Mouse (Mus musculus) myocyte (in vitro differentiated cells): ENCODE data around the gene Ascc1. TPM values are rescaled to one million over a fixed set of nuclear protein-coding genes. Genes with fewer than 3 reads are reported as not detected.

Source experiments
- H3K27me3 ChIP-seq: one replicate; pipeline ENCODE4 v1.6.1; 2011; ENCODE audit not compliant: control insufficient read depth, insufficient read depth, insufficient read length
- H3K36me3 ChIP-seq: one replicate; pipeline ENCODE4 v1.6.1; 2011; ENCODE audit not compliant: control insufficient read depth, insufficient read depth
- H3K4me2 ChIP-seq: one replicate; pipeline ENCODE4 v1.6.1; 2011; ENCODE audit warnings: low read depth, control low read depth
- H3K4me3 ChIP-seq: one replicate; pipeline ENCODE4 v1.5.1; 2011; ENCODE audit warnings: mild to moderate bottlenecking, control low read depth, moderate library complexity
- H3K79me2 ChIP-seq: one replicate; pipeline ENCODE4 v1.6.1; 2011; ENCODE audit not compliant: control insufficient read depth, insufficient read depth
- H3ac ChIP-seq: one replicate; pipeline ENCODE4 v1.6.1; 2011; ENCODE audit not compliant: control insufficient read depth, insufficient read length
- CEBPB ChIP-seq: IDR thresholded peaks from 2 replicates; pipeline ENCODE4 v1.6.1; 2011; ENCODE audit warnings: mild to moderate bottlenecking, moderate library complexity; ENCODE audit not compliant: poor library complexity, insufficient read depth, severe bottlenecking
- E2F4 ChIP-seq: IDR thresholded peaks from one replicate; pipeline ENCODE4 v1.6.1; 2011; ENCODE audit warnings: mild to moderate bottlenecking, control low read depth, moderate library complexity; ENCODE audit not compliant: insufficient read depth
- MAX ChIP-seq: IDR thresholded peaks from one replicate; pipeline ENCODE4 v1.6.1; 2011; ENCODE audit warnings: low read depth, mild to moderate bottlenecking, control low read depth
- MYOD1 ChIP-seq, 3 experiments: IDR thresholded peaks; one replicate each; pipeline ENCODE4 v1.6.1; 2011; ENCODE audit warnings: control low read depth in 2 of 3, low read depth in 2 of 3, mild to moderate bottlenecking in 2 of 3, moderate library complexity in 1 of 3; ENCODE audit not compliant: insufficient read length in 2 of 3, control insufficient read depth in 1 of 3
- MYOG ChIP-seq, 3 experiments: IDR thresholded peaks; one replicate each; pipeline ENCODE4 v1.6.1; 2011; ENCODE audit warnings: control low read depth in 2 of 3, low read depth in 2 of 3, mild to moderate bottlenecking in 2 of 3; ENCODE audit not compliant: insufficient read length in 2 of 3, control insufficient read depth in 1 of 3, insufficient read depth in 1 of 3
- POLR2A ChIP-seq: IDR thresholded peaks from one replicate; pipeline ENCODE4 v1.6.1; 2011; ENCODE audit warnings: low read depth, mild to moderate bottlenecking, control low read depth, moderate library complexity; ENCODE audit not compliant: insufficient read length
- POLR2AphosphoS2 ChIP-seq: IDR thresholded peaks from one replicate; pipeline ENCODE4 v1.6.1; 2011; ENCODE audit warnings: low read depth, control low read depth; ENCODE audit not compliant: insufficient read length
- REST ChIP-seq: IDR thresholded peaks from one replicate; pipeline ENCODE4 v1.6.1; 2011; ENCODE audit warnings: mild to moderate bottlenecking, control low read depth, moderate library complexity; ENCODE audit not compliant: insufficient read depth, insufficient read length
- SRF ChIP-seq: IDR thresholded peaks from one replicate; pipeline ENCODE4 v1.6.1; 2011; ENCODE audit warnings: low read depth; ENCODE audit not compliant: control insufficient read depth, insufficient read length
- TCF12 ChIP-seq: IDR thresholded peaks from one replicate; pipeline ENCODE4 v1.6.1; 2011; ENCODE audit warnings: mild to moderate bottlenecking, control low read depth; ENCODE audit not compliant: poor library complexity, insufficient read depth, severe bottlenecking
- TCF3 ChIP-seq: IDR thresholded peaks from one replicate; pipeline ENCODE4 v1.6.1; 2011; ENCODE audit warnings: low read depth, control low read depth; ENCODE audit not compliant: insufficient read length
- USF1 ChIP-seq: IDR thresholded peaks from one replicate; pipeline ENCODE4 v1.6.1; 2011; ENCODE audit warnings: low read depth, mild to moderate bottlenecking, control low read depth, moderate library complexity
- polyA plus RNA-seq: library from polyadenylated mRNA; unstranded; fragments of >200 nt; fragmentation: generic; extraction: Trizol; gene quantifications from one replicate; pipeline ENCODE4 v1.2.1, GENCODE M21; 2012; ENCODE audit warnings: missing spikeins

Gene Ascc1
- polyA plus RNA-seq, 1 experiment: 36.7 TPM

GRCm38 (mm10) chr10:60003213-60003752 is 678 bp downstream of the Ascc1 start:
- no peak for TF ChIP-seq MYOG (IDR thresholded peaks at IDR 0.05; ENCODE audit: control insufficient read depth in 1 of 3, insufficient read depth in 1 of 3, insufficient read length in 2 of 3, low read depth in 2 of 3)
- no peak for TF ChIP-seq TCF12
- no peak for TF ChIP-seq SRF
- no peak for TF ChIP-seq POLR2AphosphoS2
- no peak for TF ChIP-seq REST
- no peak for TF ChIP-seq MYOD1 (IDR thresholded peaks at IDR 0.05; ENCODE audit: control insufficient read depth in 1 of 3, insufficient read length in 2 of 3, low read depth in 2 of 3)
- no peak for TF ChIP-seq E2F4
- Histone ChIP-seq H3K4me2 (peak overlapping the region; percentile 89), H3K36me3 (peaks cover 3% of the 10 kb centered on the region), H3K79me2 (peaks cover 38% of the 10 kb centered on the region), H3K27me3 (no peaks in the 10 kb centered on the region), H3ac (peak overlapping the region; percentile 33), H3K4me3 (peak overlapping the region; percentile 98)

- no peaks in the 10 kb centered on the region for H3K27me3 ChIP-seq
- H3K4me2 ChIP-seq: peak overlapping the region; percentile 89
- peaks cover 35% of the 10 kb centered on the region for H3K79me2 ChIP-seq
- H3K4me3 ChIP-seq: peak overlapping the region; percentile 98
- TF ChIP-seq E2F4 (no peak), MYOD1 (IDR thresholded peaks at IDR 0.05; ENCODE audit: control insufficient read depth in 1 of 3, insufficient read length in 2 of 3, low read depth in 2 of 3) (no peak), TCF12 (no peak), POLR2AphosphoS2 (no peak), MAX (no peak), MYOG (IDR thresholded peaks at IDR 0.05; ENCODE audit: control insufficient read depth in 1 of 3, insufficient read depth in 1 of 3, insufficient read length in 2 of 3, low read depth in 2 of 3) (no peak), REST (no peak), POLR2A (no peak), TCF3 (no peak), SRF (no peak), CEBPB (no peak), USF1 (no peak)
- peaks cover 3% of the 10 kb centered on the region for H3K36me3 ChIP-seq
- H3ac ChIP-seq: peak overlapping the region; percentile 33
Measured at GRCm38 (mm10) chr10:60003847-60004246, 1.2 kb downstream of the Ascc1 start.

- Histone ChIP-seq H3K36me3 (peaks cover 6% of the 10 kb centered on the region), H3ac (no peak overlapping the region), H3K27me3 (no peaks in the 10 kb centered on the region), H3K4me3 (no peak overlapping the region), H3K4me2 (no peak overlapping the region), H3K79me2 (peaks cover 23% of the 10 kb centered on the region)
- no peak for TF ChIP-seq SRF
Measured at GRCm38 (mm10) chr10:60005264-60005663, 2.7 kb downstream of the Ascc1 start.

- Histone ChIP-seq H3K36me3 (peaks cover 6% of the 10 kb centered on the region), H3K79me2 (no peaks in the 10 kb centered on the region), H3K4me2 (no peak overlapping the region), H3K27me3 (no peaks in the 10 kb centered on the region), H3ac (no peak overlapping the region), H3K4me3 (no peak overlapping the region)
- no peak for TF ChIP-seq TCF3
- no peak for TF ChIP-seq POLR2A
- TF ChIP-seq REST: no peak
- no peak for TF ChIP-seq POLR2AphosphoS2
- no peak for TF ChIP-seq MYOD1 (IDR thresholded peaks at IDR 0.05; ENCODE audit: control insufficient read depth in 1 of 3, insufficient read length in 2 of 3, low read depth in 2 of 3)
- no peak for TF ChIP-seq MYOG (IDR thresholded peaks at IDR 0.05; ENCODE audit: control insufficient read depth in 1 of 3, insufficient read depth in 1 of 3, insufficient read length in 2 of 3, low read depth in 2 of 3)
- no peak for TF ChIP-seq SRF
- no peak for TF ChIP-seq TCF12
- no peak for TF ChIP-seq USF1
- TF ChIP-seq E2F4: no peak
- no peak for TF ChIP-seq CEBPB
- no peak for TF ChIP-seq MAX
Measured at GRCm38 (mm10) chr10:60009115-60009514, 6.5 kb downstream of the Ascc1 start.

- no peak overlapping the region for H3ac ChIP-seq
- H3K4me3 ChIP-seq: no peak overlapping the region
- TF ChIP-seq TCF3: no peak
- no peak overlapping the region for H3K4me2 ChIP-seq
- no peaks in the 10 kb centered on the region for H3K79me2 ChIP-seq
- no peaks in the 10 kb centered on the region for H3K27me3 ChIP-seq
- peaks cover 8% of the 10 kb centered on the region for H3K36me3 ChIP-seq
Measured at GRCm38 (mm10) chr10:60016223-60016622, 13.6 kb downstream of the Ascc1 start.
